ENCODE assay signal across 17 mouse cellular contexts in genomic region chr9:49407028-49407427, GRCm38 (mm10). TPM values are rescaled to one million over a fixed set of nuclear protein-coding genes. Genes with fewer than 3 reads are reported as not detected.
"Had no signal": no experiment of that assay in that cellular context is flagged by ENCODE, and none has a peak within 500 bp of the region (broad histone marks: within the 10 kb centered on the region; RNA-seq: fewer than 3 reads in every experiment).

No protein-coding gene starts in this region.

- H3K9me3 ChIP-seq: limb, embryonic 13.5 days; midbrain, embryonic 10.5 days; neural tube, embryonic 12.5 days had no signal

- H3K4me2 ChIP-seq: limb, embryonic 13.5 days; lung, embryonic 14.5 days; neural tube, embryonic 12.5 days had no signal

- H3K9ac ChIP-seq: limb, embryonic 13.5 days; lung, embryonic 14.5 days; neural tube, embryonic 12.5 days had no signal

- H3K27ac ChIP-seq: kidney, postnatal 0 days; layer of hippocampus, adult 2 months; limb, embryonic 13.5 days; midbrain, embryonic 10.5 days; neural tube, embryonic 12.5 days had no signal

- H3K27me3 ChIP-seq: neural tube, embryonic 12.5 days had no signal

- H3K36me3 ChIP-seq: limb, embryonic 13.5 days; midbrain, embryonic 10.5 days; neural tube, embryonic 12.5 days had no signal

- DNase-seq: kidney, adult 8-10 months; kidney, postnatal 4 days; left cerebral cortex, postnatal 4 days; lung, embryonic 14.5 days; lung, postnatal 10 days; lung, postnatal 4 days; midbrain, embryonic 14.5 days; right cerebral cortex, postnatal 14 days; thymus, postnatal 4 days had no signal

- H3K4me1 ChIP-seq: limb, embryonic 13.5 days; neural tube, embryonic 12.5 days had no signal

- H3K4me3 ChIP-seq: layer of hippocampus, adult 2 months; limb, embryonic 13.5 days; midbrain, embryonic 10.5 days; neural tube, embryonic 12.5 days had no signal

RNA-seq across cellular contexts. Expression of gene Ankk1, which starts 19.8 kb away (rescaled TPM):
- polyA plus RNA-seq: kidney, postnatal 0 days; limb, embryonic 13.5 days; liver, adult 2 months; liver, embryonic 16.5 days; lung, embryonic 14.5 days; midbrain, embryonic 10.5 days; midbrain, embryonic 14.5 days; neural tube, embryonic 12.5 days; spleen, adult 2 months had no signal
